Mouse (Mus musculus): ENCODE measurements around the gene Zfp831. TPM values are rescaled to one million over a fixed set of nuclear protein-coding genes. Genes with fewer than 3 reads are reported as not detected.
A peak's percentile ranks its signal among the peaks of the same experiment; 100 is the strongest.

Zfp831 gene
- polyA plus RNA-seq, 1 experiment from 2014 or later: not detected

GRCm38 (mm10) chr2:174601938-174602685 is 41.2 kb upstream of the Zfp831 start:
- H3K4me3 ChIP-seq (ENCODE audit: low read depth, low read length): no peak overlapping the region
- H3K27ac ChIP-seq (ENCODE audit: low read depth): peak overlapping the region; percentile 71
- ATAC-seq (ENCODE audit: insufficient read depth): peak; percentile 65
- WGBS: 48% methylated on average over 9 of the region's 9 CpGs
- TF ChIP-seq CTCF (IDR thresholded peaks at IDR 0.05; ENCODE audit: low read depth): no peak
- H3K4me1 ChIP-seq (ENCODE audit: insufficient read depth): no peaks in the 10 kb centered on the region
- DNase-seq: peak; percentile 53
- no peaks in the 10 kb centered on the region for H3K27me3 ChIP-seq (ENCODE audit: insufficient read depth, low read length)
- H3K36me3 ChIP-seq (ENCODE audit: insufficient read depth): no peaks in the 10 kb centered on the region
- no peak overlapping the region for H3K9ac ChIP-seq
- no peak overlapping the region for H3K4me2 ChIP-seq
- no peaks in the 10 kb centered on the region for H3K9me3 ChIP-seq (ENCODE audit: low read depth, low read length)

DNA sequence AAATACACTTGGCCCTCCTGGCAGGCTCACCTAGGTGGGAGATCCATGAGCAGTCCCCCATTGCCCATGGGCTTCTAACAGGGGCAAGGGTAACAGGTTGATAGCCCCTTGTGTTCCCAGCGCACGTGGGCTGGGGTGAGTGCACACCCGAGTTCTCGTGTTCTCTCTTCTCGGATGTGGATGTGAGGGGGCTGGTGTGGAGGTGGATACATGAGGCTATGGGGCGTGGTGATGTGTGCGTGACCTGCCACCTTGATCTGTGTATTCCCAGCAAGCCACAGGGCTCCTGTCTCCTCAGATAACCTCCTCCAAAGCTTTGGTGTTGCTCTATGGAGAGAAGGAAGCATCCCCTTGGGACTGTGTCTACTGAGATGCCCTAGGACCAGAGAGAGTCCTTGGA is 40.0 kb upstream of the Zfp831 start:
- WGBS: 92% methylated on average over 7 of the region's 7 CpGs
- no peaks in the 10 kb centered on the region for H3K9me3 ChIP-seq (ENCODE audit: low read depth, low read length)
- no peak overlapping the region for H3K4me2 ChIP-seq
- no peak overlapping the region for H3K4me3 ChIP-seq (ENCODE audit: low read depth, low read length)
- H3K27me3 ChIP-seq (ENCODE audit: insufficient read depth, low read length): no peaks in the 10 kb centered on the region
- H3K9ac ChIP-seq: no peak overlapping the region
- H3K36me3 ChIP-seq (ENCODE audit: insufficient read depth): no peaks in the 10 kb centered on the region
- no peaks in the 10 kb centered on the region for H3K4me1 ChIP-seq (ENCODE audit: insufficient read depth)
- no peak for DNase-seq
- no peak for TF ChIP-seq CTCF (IDR thresholded peaks at IDR 0.05; ENCODE audit: low read depth)
- no peak for ATAC-seq (ENCODE audit: insufficient read depth)
- no peak overlapping the region for H3K27ac ChIP-seq (ENCODE audit: low read depth)

DNA sequence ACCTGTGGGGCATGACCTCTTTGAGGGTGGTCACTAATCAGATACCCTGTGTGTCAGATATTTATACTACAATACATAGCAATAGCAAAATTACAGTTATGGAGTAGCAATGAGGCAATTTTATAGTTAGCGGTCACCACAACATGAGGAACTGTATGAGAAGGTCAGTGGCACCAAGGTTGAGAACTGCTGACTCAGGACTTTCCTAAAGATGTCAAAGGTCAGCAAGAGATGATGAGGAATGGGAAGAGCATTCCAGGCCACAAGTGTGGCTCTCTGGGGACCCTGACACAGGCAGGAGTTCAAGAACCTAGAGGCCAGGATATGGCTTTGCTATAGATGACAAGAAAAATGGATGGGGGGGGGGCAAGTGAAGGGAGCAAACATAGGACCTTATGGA is 38.3 kb upstream of the Zfp831 start:
- H3K9me3 ChIP-seq (ENCODE audit: low read depth, low read length): no peaks in the 10 kb centered on the region
- no peak for ATAC-seq (ENCODE audit: insufficient read depth)

GRCm38 (mm10) chr2:174605442-174606087 is 37.8 kb upstream of the Zfp831 start:
- Histone ChIP-seq H3K4me1 (ENCODE audit: insufficient read depth) (no peaks in the 10 kb centered on the region), H3K4me3 (ENCODE audit: low read depth, low read length) (no peak overlapping the region), H3K27ac (ENCODE audit: low read depth) (no peak overlapping the region), H3K4me2 (no peak overlapping the region), H3K9ac (no peak overlapping the region), H3K27me3 (ENCODE audit: insufficient read depth, low read length) (no peaks in the 10 kb centered on the region), H3K36me3 (ENCODE audit: insufficient read depth) (no peaks in the 10 kb centered on the region), H3K9me3 (ENCODE audit: low read depth, low read length) (no peaks in the 10 kb centered on the region)
- DNase-seq: no peak
- ATAC-seq (ENCODE audit: insufficient read depth): no peak
- WGBS: 89% methylated on average over 4 of the region's 4 CpGs
- TF ChIP-seq CTCF (IDR thresholded peaks at IDR 0.05; ENCODE audit: low read depth): no peak

More for the DNA sequence above, 38.3 kb upstream of the Zfp831 start:
- WGBS: 100% methylated on average over 1 of the region's 1 CpGs
- H3K27me3 ChIP-seq (ENCODE audit: insufficient read depth, low read length): no peaks in the 10 kb centered on the region
- no peaks in the 10 kb centered on the region for H3K36me3 ChIP-seq (ENCODE audit: insufficient read depth)
- H3K4me1 ChIP-seq (ENCODE audit: insufficient read depth): no peaks in the 10 kb centered on the region
- TF ChIP-seq CTCF (IDR thresholded peaks at IDR 0.05; ENCODE audit: low read depth): no peak
- H3K9ac ChIP-seq: no peak overlapping the region
- H3K4me3 ChIP-seq (ENCODE audit: low read depth, low read length): no peak overlapping the region
- DNase-seq: no peak
- H3K4me2 ChIP-seq: no peak overlapping the region
- no peak overlapping the region for H3K27ac ChIP-seq (ENCODE audit: low read depth)

DNA sequence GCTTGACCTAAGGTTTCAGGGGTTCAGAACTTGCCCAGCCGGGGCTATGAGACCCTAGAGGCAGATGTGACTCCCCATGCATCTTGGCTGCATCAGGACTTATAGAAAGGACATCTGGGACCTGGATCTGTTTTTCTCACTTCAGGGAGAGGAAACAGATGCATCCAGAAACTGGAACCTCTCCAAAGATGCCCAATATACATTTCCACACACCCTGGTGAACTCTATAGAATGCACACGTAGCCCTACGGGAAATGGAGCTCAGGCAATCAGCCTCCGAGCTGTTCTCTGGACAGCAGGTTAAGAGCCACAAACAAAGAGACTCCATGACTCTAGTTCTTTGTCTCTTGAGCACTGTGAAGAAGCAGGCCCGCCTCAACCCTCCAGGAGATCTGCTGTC is 37.0 kb upstream of the Zfp831 start:
- no peaks in the 10 kb centered on the region for H3K27me3 ChIP-seq (ENCODE audit: insufficient read depth, low read length)
- H3K27ac ChIP-seq (ENCODE audit: low read depth): peak overlapping the region; percentile 47; the same call in 1 of the 2 replicates
- ATAC-seq (ENCODE audit: insufficient read depth) (no peak; the same call in 1 of the 2 replicates), DNase-seq (peak; percentile 63)
- H3K9ac ChIP-seq: no peak overlapping the region
- no peaks in the 10 kb centered on the region for H3K9me3 ChIP-seq (ENCODE audit: low read depth, low read length)
- no peak overlapping the region for H3K4me2 ChIP-seq
- H3K4me3 ChIP-seq (ENCODE audit: low read depth, low read length): no peak overlapping the region
- TF ChIP-seq CTCF (IDR thresholded peaks at IDR 0.05; ENCODE audit: low read depth): no peak
- H3K4me1 ChIP-seq (ENCODE audit: insufficient read depth): no peaks in the 10 kb centered on the region
- WGBS: 63% methylated on average over 5 of the region's 5 CpGs
- no peaks in the 10 kb centered on the region for H3K36me3 ChIP-seq (ENCODE audit: insufficient read depth)

- no peaks in the 10 kb centered on the region for H3K36me3 ChIP-seq (ENCODE audit: insufficient read depth)
- no peak for TF ChIP-seq CTCF (IDR thresholded peaks at IDR 0.05; ENCODE audit: low read depth)
- DNase-seq (no peak), ATAC-seq (ENCODE audit: insufficient read depth) (no peak)
- no peak overlapping the region for H3K27ac ChIP-seq (ENCODE audit: low read depth)
- H3K4me1 ChIP-seq (ENCODE audit: insufficient read depth): no peaks in the 10 kb centered on the region
- no peaks in the 10 kb centered on the region for H3K9me3 ChIP-seq (ENCODE audit: low read depth, low read length)
- no peak overlapping the region for H3K4me2 ChIP-seq
- H3K4me3 ChIP-seq (ENCODE audit: low read depth, low read length): no peak overlapping the region
- WGBS: 78% methylated on average over 5 of the region's 5 CpGs
- no peak overlapping the region for H3K9ac ChIP-seq
- no peaks in the 10 kb centered on the region for H3K27me3 ChIP-seq (ENCODE audit: insufficient read depth, low read length)
Measured at GRCm38 (mm10) chr2:174609892-174610291, 33.4 kb upstream of the Zfp831 start.

DNA sequence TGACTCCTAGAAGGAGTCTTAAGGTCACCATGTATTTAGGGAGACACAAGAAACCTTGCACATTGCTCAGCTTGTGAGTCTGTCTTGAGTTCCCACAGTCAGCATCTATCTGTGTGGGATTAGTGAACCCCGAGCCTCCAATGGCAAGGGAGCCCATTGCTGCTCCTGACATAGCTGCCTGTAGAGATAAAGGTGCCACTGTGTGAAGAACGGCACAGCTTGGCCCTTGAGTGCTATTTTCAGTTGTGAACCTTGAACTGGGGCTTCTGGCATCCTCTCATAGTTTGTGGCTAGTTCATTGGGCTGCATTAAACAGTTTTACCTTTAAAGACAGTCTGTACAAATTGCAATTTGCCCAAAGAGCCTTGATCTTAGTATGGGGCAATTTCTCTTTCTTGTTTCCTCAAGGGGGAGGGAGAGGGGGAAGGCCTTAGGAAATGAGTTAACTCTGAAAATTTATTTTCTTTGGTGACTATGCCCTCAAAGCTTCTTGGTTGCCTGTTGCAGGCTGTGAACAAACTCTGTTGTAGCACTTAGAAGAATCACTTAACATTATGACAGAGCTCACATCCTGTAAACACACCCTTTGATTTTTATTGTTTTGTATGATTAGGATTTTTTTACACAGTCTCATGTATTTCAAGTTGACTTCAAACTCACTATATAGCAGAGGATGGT is 30.8 kb upstream of the Zfp831 start:
- Histone ChIP-seq H3K27me3 (ENCODE audit: insufficient read depth, low read length) (no peaks in the 10 kb centered on the region), H3K9me3 (ENCODE audit: low read depth, low read length) (no peaks in the 10 kb centered on the region), H3K9ac (no peak overlapping the region), H3K4me2 (no peak overlapping the region), H3K4me1 (ENCODE audit: insufficient read depth) (no peaks in the 10 kb centered on the region), H3K4me3 (ENCODE audit: low read depth, low read length) (no peak overlapping the region), H3K36me3 (ENCODE audit: insufficient read depth) (no peaks in the 10 kb centered on the region), H3K27ac (ENCODE audit: low read depth) (no peak overlapping the region)
- DNase-seq (no peak), ATAC-seq (ENCODE audit: insufficient read depth) (no peak)
- 56% methylated on average over 2 of the region's 2 CpGs for WGBS
- TF ChIP-seq CTCF (IDR thresholded peaks at IDR 0.05; ENCODE audit: low read depth): no peak

Measured in lung, embryonic 14.5 days (tissue).